Mouse (Mus musculus) limb, embryonic 12.5 days (tissue): ENCODE data around the gene Elk4. TPM values are rescaled to one million over a fixed set of nuclear protein-coding genes. Genes with fewer than 3 reads are reported as not detected.

Source experiments
- ATAC-seq: fragments of 200-750 bp; cut with Nextera tagmentation; 2 replicates; pipeline ENCODE4 v1.8.0; 2017; ENCODE audit warnings: low read depth, moderate TSS enrichment; ENCODE audit not compliant: insufficient number of reproducible peaks, insufficient read depth, low FRiP score, low TSS enrichment
- H3K27ac ChIP-seq: fragments of 300-500 bp; sonication (generic); 2 replicates; pipeline ENCODE4 v1.5.1; 2016; ENCODE audit warnings: mild to moderate bottlenecking, moderate library complexity
- H3K27me3 ChIP-seq: fragments of 300-500 bp; sonication (generic); 2 replicates; pipeline ENCODE4 v1.6.1; 2016; ENCODE audit warnings: mild to moderate bottlenecking, moderate library complexity
- H3K36me3 ChIP-seq: fragments of 300-500 bp; sonication (generic); 2 replicates; pipeline ENCODE4 v1.6.1; 2016; ENCODE audit warnings: mild to moderate bottlenecking, moderate library complexity
- H3K4me1 ChIP-seq: fragments of 300-500 bp; sonication (generic); replicated peaks from 2 replicates; pipeline ENCODE4 v1.6.1; 2016
- H3K4me2 ChIP-seq: fragments of 300-500 bp; sonication (generic); 2 replicates; pipeline ENCODE4 v1.6.1; 2016; ENCODE audit warnings: mild to moderate bottlenecking, moderate library complexity
- H3K4me3 ChIP-seq: fragments of 300-500 bp; sonication (generic); replicated peaks from 2 replicates; pipeline ENCODE4 v1.5.1; 2016; ENCODE audit warnings: mild to moderate bottlenecking
- H3K9ac ChIP-seq: fragments of 300-500 bp; sonication (generic); replicated peaks from 2 replicates; pipeline ENCODE4 v1.6.1; 2016; ENCODE audit warnings: mild to moderate bottlenecking, moderate library complexity
- H3K9me3 ChIP-seq: fragments of 300-500 bp; sonication (generic); 2 replicates; pipeline ENCODE4 v1.6.1; 2016; ENCODE audit warnings: mild to moderate bottlenecking, moderate library complexity
- WGBS: fragments of 180-500 bp; shearing (Covaris S2); methylation state at CpG from one replicate; pipeline ENCODE4 v1.1.7; 2016; 5-methylcytosine and 5-hydroxymethylcytosine counted together
- polyA plus RNA-seq: library from polyadenylated mRNA; unstranded; fragments of >200 nt; fragmentation: Nextera tagmentation; extraction: Ambion mirVana; gene quantifications from 2 replicates; pipeline ENCODE4 v1.2.1, GENCODE M21; 2016

Gene Elk4
- polyA plus RNA-seq, 1 experiment from 2014 or later, result 18.1 TPM

DNA sequence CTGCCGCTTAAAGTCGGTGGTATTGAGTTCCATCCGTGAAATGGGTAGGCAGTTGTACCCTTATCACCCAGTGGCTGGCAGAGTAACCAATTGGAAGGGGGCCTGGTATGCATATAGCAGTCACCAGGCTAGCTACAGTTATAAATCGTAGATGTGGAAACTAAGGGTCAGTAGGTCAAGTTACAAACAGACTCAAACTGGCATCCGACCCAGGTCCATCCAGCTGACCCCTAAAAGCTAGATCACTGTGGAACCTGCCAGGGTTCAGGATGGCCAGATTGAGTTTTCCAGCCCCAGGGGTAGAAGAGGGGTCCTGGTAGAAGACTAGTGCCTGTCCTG is 37.1 kb upstream of the Elk4 start:
- H3K4me1 ChIP-seq, result peaks cover 58% of the 10 kb centered on the region
- H3K27me3 ChIP-seq, result peaks cover 31% of the 10 kb centered on the region
- no peak overlapping the region for H3K4me3 ChIP-seq
- peak overlapping the region; percentile 76; the same call in 1 of the 2 replicates for H3K27ac ChIP-seq
- no peaks in the 10 kb centered on the region for H3K36me3 ChIP-seq
- H3K9me3 ChIP-seq, result no peaks in the 10 kb centered on the region
- ATAC-seq, result no peak
- peak overlapping the region; percentile 35; the same call in 1 of the 2 replicates for H3K4me2 ChIP-seq
- no peak overlapping the region for H3K9ac ChIP-seq
- WGBS, result 39% methylated on average over 5 of the region's 5 CpGs

DNA sequence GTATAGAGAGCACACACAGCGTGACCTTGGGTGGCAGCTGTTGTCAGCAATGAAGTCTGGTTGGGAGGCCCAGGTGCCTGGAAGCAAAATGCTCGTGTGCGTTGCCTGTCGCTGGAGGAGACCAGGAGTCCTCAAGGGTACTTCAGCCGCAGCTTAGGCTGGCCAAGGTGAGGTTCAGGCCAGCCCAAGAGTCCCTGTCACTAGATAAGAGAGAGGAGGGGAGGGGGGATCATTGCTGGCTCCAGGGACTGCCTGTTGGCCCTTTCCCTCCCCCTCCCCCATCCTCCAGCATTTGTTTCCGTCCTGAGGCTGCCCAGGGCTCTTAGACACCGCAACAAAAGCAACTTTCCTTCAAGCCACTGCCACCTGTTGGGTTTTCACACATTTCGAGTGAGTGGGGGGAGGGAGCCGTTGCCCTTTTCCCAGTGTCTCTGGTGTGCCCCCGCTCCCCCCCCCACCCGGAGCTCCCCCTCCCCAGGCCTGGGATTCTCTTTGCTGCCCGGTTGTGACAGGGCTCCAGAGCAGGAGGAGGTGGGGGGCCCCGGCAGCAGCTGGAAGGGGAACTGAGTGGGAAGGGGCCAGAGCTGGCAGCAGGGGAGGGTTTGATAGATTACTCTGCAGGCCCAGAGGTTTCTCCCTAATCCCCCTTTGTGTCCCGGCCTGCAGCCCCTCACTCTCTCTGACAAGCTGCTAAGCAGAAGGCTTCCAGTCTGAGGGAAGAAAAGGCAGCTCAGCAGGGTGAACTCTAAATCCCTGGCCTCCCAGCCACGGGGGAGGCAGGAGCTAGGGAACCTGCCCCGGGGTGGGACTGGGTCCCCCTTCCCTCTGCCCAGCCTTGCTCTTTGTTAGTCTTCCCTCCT is 36.5 kb upstream of the Elk4 start:
- 4% methylated on average over 16 of the region's 16 CpGs for WGBS
- peaks cover 56% of the 10 kb centered on the region for H3K4me1 ChIP-seq
- ATAC-seq, result peak; percentile 68
- H3K36me3 ChIP-seq, result no peaks in the 10 kb centered on the region
- H3K27me3 ChIP-seq, result peaks cover 26% of the 10 kb centered on the region
- peak overlapping the region; percentile 35 for H3K4me2 ChIP-seq
- no peaks in the 10 kb centered on the region for H3K9me3 ChIP-seq
- H3K27ac ChIP-seq, result peak overlapping the region; percentile 76
- H3K4me3 ChIP-seq, result no peak overlapping the region
- H3K9ac ChIP-seq, result peak overlapping the region; percentile 37

DNA sequence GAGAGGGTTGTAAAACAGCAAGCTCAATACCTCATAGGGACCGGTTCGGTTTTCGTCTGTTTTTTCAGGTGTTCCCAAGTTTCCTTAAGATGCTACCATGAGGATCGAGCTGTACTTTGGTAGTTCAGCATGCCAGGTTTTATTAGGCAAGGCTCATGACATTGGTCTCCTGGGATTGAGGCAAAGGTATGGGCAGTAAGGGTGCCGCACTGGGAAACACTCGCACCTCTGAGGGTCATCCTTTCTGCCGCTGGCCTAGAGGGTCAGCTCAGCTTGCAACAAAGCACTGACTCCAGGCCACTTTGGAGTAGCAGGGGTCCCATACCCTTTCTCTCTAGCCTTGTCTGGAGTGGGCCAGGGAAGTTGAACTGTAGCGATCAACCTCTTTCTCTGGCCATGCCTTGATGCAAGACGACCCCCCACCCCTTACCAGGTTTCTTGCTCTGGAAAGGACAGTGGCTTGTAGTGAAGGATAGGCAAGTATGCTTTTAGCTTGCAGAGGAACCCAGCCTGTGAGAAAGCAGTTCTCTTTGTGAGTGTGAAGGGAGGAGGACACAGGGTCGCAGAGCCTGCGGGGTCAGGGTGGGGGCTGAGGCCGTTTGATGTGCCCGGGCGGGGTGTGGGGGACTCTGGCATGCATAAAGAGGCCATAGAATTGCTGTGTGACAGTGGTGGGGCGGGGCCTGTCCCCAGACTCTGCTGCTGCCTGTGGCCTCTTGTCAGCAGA is 35.5 kb upstream of the Elk4 start:
- WGBS, result 13% methylated on average over 15 of the region's 15 CpGs
- Histone ChIP-seq H3K4me3 (no peak overlapping the region), H3K4me1 (peaks cover 50% of the 10 kb centered on the region), H3K9me3 (no peaks in the 10 kb centered on the region), H3K27me3 (peaks cover 21% of the 10 kb centered on the region; the same call in 1 of the 2 replicates), H3K27ac (peak overlapping the region; percentile 76), H3K4me2 (peak overlapping the region; percentile 35), H3K9ac (no peak overlapping the region), H3K36me3 (no peaks in the 10 kb centered on the region)
- ATAC-seq, result no peak

DNA sequence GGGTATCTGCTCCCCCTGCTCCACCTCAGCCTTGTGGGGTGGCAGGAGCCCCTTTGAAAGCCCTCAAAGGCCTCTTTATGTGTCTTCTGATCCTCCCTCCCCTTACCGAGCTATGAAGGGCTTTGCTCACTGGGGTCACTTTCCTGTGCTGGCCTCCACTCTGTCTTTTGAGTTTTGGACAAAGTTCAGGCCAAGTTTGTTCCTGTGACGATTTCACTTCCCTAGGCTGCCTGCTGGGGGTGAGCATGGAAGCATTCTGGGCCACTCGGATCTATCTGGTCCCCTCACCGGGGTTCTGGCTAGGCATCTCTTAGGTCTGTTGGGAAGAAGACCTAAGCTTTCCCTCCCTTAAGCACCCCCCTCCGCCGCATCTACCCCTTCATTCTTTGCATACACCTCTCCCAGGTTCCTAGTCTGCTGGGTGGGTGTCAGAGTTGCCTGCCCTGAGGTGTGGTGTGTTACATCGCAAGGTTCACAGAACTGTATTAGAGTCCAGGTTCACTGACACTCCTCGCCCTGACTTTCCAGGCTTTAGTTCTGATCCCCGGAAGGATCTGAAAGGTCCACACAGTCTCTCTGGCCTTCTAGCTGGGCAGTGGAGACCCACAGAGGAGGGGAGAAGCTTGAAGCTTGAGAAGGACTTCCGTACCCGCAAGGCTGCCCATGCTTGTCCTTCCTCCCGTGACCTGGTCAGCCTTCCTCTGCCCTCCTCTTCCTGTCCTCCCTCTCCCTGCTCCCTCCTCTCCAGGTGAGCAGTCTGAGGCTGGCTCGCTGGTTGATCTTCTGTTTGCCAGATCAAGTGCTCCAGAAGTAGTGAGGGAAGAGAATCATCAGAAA is 34.7 kb upstream of the Elk4 start:
- Histone ChIP-seq H3K4me1 (peaks cover 44% of the 10 kb centered on the region), H3K27me3 (peaks cover 21% of the 10 kb centered on the region; the same call in 1 of the 2 replicates), H3K4me2 (peak overlapping the region; percentile 24; the same call in 1 of the 2 replicates), H3K9me3 (no peaks in the 10 kb centered on the region), H3K4me3 (no peak overlapping the region), H3K36me3 (no peaks in the 10 kb centered on the region), H3K27ac (peak overlapping the region; percentile 76; the same call in 1 of the 2 replicates), H3K9ac (no peak overlapping the region)
- WGBS, result 30% methylated on average over 13 of the region's 13 CpGs
- no peak for ATAC-seq

DNA sequence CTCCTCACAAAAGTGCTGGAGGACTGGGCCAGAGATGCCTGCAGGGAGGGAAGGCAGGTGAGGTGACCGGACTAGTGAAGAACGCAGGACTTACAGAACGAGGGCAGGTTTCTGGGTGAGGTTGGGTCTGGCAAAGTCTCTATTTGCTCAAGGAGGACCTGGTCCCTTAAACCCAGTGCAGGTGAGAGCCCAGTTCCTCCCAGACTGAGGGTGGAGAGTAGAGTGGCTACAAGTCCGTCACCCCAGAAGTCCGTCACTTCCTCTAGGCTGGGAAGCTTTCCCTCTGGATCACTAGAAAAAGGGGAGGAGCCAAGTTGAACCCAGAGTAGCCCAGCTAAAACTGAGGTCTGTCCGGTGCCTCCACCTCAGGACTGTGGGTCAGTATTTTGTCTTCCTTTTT is 33.4 kb upstream of the Elk4 start:
- no peak for ATAC-seq
- 74% methylated on average over 6 of the region's 6 CpGs for WGBS
- no peak overlapping the region for H3K27ac ChIP-seq

DNA sequence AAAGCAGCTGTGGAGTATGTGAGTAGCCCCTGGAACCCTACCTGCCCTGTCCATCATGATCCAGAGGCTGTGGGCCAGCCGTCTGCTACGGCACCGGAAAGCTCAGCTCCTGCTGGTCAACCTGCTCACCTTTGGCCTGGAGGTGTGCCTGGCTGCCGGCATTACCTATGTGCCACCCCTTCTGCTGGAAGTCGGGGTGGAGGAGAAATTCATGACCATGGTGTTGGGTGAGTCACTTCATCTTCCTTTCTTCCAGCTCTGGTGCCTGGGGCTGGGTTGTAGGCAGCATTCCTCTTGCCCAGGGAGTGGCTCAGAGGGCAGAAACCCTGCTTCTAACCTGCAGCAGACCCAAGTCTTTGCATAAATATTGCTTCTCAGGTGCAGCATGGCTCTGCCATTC is 30.5 kb upstream of the Elk4 start:
- H3K4me3 ChIP-seq, result no peak overlapping the region
- H3K36me3 ChIP-seq, result no peaks in the 10 kb centered on the region
- no peak overlapping the region for H3K9ac ChIP-seq
- H3K27me3 ChIP-seq, result peaks cover 15% of the 10 kb centered on the region; the same call in 1 of the 2 replicates
- ATAC-seq, result no peak
- no peak overlapping the region for H3K27ac ChIP-seq
- peaks cover 17% of the 10 kb centered on the region for H3K4me1 ChIP-seq
- no peaks in the 10 kb centered on the region for H3K9me3 ChIP-seq
- no peak overlapping the region for H3K4me2 ChIP-seq
- whole genome bisulfite sequencing, result 83% methylated on average over 5 of the region's 5 CpGs

More for the DNA sequence above, 33.4 kb upstream of the Elk4 start:
- no peaks in the 10 kb centered on the region for H3K36me3 ChIP-seq
- H3K4me2 ChIP-seq, result no peak overlapping the region
- peaks cover 22% of the 10 kb centered on the region for H3K27me3 ChIP-seq
- no peak overlapping the region for H3K4me3 ChIP-seq
- H3K4me1 ChIP-seq, result peaks cover 39% of the 10 kb centered on the region
- no peaks in the 10 kb centered on the region for H3K9me3 ChIP-seq
- H3K9ac ChIP-seq, result no peak overlapping the region

DNA sequence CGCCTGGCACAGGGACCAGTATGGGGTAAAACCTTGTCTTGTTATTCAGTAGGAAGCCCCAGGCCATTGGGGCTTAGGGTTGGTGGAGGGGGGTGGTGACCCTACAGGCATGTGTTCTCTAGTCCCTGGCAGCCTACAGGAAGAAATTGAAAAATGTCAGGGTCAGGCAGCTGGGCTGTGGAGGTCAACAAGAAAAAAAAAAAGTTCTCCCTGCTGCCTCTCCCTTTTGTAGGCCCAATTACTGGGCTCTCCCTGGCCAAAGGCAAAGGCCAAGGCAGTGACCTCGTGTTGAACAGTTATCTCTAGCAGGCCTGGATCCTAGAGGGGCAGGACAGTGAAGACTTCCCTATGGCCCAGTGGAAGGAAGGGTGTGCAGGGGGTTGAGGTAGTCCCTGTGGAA is 26.9 kb upstream of the Elk4 start:
- H3K9ac ChIP-seq, result no peak overlapping the region
- peaks cover 6% of the 10 kb centered on the region; the same call in 1 of the 2 replicates for H3K27me3 ChIP-seq
- no peak for ATAC-seq
- no peak overlapping the region for H3K27ac ChIP-seq
- H3K9me3 ChIP-seq, result no peaks in the 10 kb centered on the region
- WGBS, result 26% methylated on average over 2 of the region's 2 CpGs
- no peak overlapping the region for H3K4me3 ChIP-seq
- H3K4me1 ChIP-seq, result no peaks in the 10 kb centered on the region
- H3K36me3 ChIP-seq, result no peaks in the 10 kb centered on the region
- H3K4me2 ChIP-seq, result no peak overlapping the region

DNA sequence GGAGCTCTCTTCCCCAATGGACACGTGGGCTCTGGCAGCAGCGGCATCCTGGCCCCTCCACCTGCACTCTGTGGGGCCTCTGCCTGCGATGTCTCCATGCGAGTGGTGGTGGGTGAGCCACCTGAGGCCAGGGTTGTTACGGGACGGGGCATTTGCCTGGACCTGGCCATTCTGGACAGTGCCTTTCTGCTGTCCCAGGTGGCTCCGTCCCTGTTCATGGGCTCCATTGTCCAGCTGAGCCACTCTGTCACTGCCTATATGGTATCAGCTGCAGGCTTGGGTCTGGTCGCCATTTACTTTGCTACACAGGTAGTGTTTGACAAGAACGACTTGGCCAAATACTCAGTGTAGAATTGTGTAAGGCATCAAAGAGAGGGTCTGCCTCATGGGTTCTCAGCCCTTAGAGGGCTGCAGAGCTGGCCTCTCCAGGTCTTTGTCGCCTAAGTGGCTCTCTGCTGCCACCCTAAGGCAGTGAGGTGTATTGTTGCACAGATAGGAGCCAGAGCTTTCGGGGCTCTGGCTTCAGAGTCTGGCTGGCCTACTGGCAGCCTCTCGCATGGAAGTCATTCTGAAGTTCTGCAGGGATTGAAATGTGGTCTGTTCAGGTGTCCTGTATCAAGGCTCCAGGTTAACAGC is 25.9 kb upstream of the Elk4 start:
- Histone ChIP-seq H3K4me1 (no peaks in the 10 kb centered on the region), H3K4me3 (no peak overlapping the region), H3K9me3 (no peaks in the 10 kb centered on the region), H3K36me3 (no peaks in the 10 kb centered on the region), H3K27me3 (peaks cover 6% of the 10 kb centered on the region; the same call in 1 of the 2 replicates), H3K4me2 (no peak overlapping the region), H3K9ac (no peak overlapping the region), H3K27ac (no peak overlapping the region)
- ATAC-seq, result peak; percentile 41
- 53% methylated on average over 12 of the region's 12 CpGs for WGBS

DNA sequence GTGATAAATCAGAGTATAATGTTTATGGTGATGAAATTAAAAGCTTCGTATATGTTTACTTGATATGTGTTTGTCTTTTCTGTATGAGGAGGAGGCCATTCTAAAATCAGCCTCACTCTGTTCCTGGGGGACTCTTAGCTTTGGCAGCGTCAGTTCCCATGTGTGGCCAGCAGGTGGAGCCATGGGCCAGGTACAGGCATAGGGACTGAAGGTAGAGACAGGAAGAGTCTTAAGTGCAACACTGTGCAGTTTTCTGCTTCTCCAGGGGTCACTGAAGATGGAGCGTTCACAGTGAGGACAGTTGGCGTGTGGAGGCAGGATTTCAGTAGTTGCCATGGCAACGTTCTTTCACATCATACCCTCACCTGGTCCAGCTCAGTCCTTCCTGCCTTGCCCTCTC is 24.5 kb upstream of the Elk4 start:
- no peak overlapping the region for H3K27ac ChIP-seq
- no peak overlapping the region for H3K4me2 ChIP-seq
- peak; percentile 64; the same call in 1 of the 2 replicates for ATAC-seq
- no peak overlapping the region for H3K4me3 ChIP-seq
- no peaks in the 10 kb centered on the region for H3K9me3 ChIP-seq
- no peaks in the 10 kb centered on the region for H3K36me3 ChIP-seq
- H3K4me1 ChIP-seq, result no peaks in the 10 kb centered on the region
- H3K9ac ChIP-seq, result no peak overlapping the region
- WGBS, result 6% methylated on average over 5 of the region's 5 CpGs
- H3K27me3 ChIP-seq, result peaks cover 6% of the 10 kb centered on the region; the same call in 1 of the 2 replicates

DNA sequence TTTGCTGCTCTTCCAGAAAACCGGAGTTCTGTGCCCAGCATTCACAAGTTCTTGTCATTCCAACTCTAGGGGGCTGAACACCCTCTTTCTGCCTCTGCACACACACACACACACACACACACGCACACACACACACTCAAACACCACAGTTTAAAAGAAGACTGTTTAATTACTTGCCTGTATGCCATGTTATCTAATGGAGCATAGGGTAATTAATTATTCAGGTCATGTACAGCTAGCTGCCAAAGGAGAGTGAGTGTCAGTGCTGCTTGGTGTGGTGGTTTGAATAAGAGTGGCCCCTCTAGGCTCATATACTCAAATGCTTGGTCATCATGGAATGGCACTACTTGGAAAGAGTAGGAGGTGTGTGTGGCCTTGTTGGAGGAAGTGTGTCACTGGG is 23.6 kb upstream of the Elk4 start:
- WGBS, result 80% methylated on average over 2 of the region's 2 CpGs
- Histone ChIP-seq H3K9me3 (no peaks in the 10 kb centered on the region), H3K36me3 (no peaks in the 10 kb centered on the region), H3K4me3 (no peak overlapping the region), H3K4me2 (no peak overlapping the region), H3K27ac (no peak overlapping the region), H3K4me1 (no peaks in the 10 kb centered on the region), H3K9ac (no peak overlapping the region), H3K27me3 (no peaks in the 10 kb centered on the region)
- ATAC-seq, result no peak
